In the genomic region with DNA sequence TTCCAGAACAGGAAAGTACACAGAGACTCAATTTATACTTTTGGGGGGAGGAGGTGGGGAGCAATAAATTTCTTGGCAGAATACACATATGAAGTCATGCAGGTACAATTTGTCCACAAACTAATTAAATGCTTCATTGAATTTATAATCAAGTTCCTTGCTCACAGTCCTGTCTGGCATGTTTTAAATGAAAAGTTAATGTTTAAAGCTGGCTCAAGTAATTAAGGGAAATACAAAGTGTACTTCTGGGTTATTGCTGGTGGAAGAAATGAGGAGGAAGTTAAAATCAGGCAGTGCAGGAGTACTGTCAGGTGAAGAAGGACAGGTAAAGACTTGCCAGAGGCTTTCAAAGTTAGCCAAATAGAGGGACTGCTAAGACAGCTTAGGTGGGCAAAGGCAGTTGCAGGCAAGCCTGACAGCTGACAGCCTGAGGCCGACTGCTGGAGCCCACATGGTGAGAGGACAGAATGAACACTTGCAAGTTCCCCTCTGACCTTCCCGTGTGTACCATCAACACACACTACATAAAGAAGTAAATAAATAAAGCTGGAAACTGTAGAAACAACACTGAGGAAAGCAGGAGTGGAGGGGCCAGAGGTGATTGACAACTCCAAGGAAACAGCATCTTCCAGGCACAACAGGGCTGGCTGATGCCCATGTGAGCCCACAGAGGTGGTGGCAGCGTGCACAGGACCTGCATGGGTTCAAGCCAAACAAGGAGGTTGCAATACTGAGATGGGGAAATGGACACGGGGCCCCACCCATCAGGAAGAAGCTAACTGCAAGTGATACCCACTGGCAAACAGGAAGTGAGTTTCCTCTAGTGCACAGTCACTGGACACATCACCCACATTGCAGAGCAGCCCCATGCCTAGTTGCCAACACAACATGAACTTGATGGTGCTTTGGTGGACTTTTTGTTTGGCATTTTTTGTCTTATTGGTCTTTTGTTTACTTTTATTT, we compare ENCODE assay signal across 9 mouse cellular contexts. TPM values are rescaled to one million over a fixed set of nuclear protein-coding genes. Genes with fewer than 3 reads are reported as not detected.
DNase-seq lines count a peak whose midpoint lies in the region; ATAC-seq lines count a peak whose summit lies in the region.
"Had no signal": no experiment of that assay in that cellular context is flagged by ENCODE, and none has a peak within 500 bp of the region (broad histone marks: within the 10 kb centered on the region; RNA-seq: fewer than 3 reads in every experiment).

No protein-coding gene starts in this region.

- intact Hi-C loops in heart, postnatal 36 days (cut with DNase I) = no loop called here
- intact Hi-C loops in left cerebral cortex, postnatal 25 days (cut with DNase I) = loop anchor here (5.0 kb wide), 1 partner anchor 94 kb away; no protein-coding TSS in a partner anchor

- ATAC-seq in common myeloid progenitor, adult 5-6 weeks (replicated peaks; ENCODE audit: low read depth, poor library complexity, severe bottlenecking) = peak; percentile 81
- ATAC-seq in monocyte, adult 5-6 weeks (replicated peaks; ENCODE audit: insufficient number of reproducible peaks, low FRiP score, low TSS enrichment, poor library complexity, severe bottlenecking) = peak; percentile 100
- ATAC-seq: hindbrain, embryonic 16.5 days had no signal

- DNase-seq in heart, adult 11 months = peak; percentile 86
- no peak for DNase-seq in heart, postnatal 36 days
- DNase-seq in kidney, postnatal 36 days = peak; percentile 35 to 66
- no peak for DNase-seq in left cerebral cortex, postnatal 25 days (ENCODE audit: low spot score in 2 of 2)
- no peak for DNase-seq in layer of hippocampus, postnatal 10 days (ENCODE audit: low spot score in 2 of 2)
- no peak for DNase-seq in embryo, embryonic 10.5 days (ENCODE audit: low spot score)

RNA-seq across cellular contexts. Expression of a gene that starts 7.7 kb away (rescaled TPM):
- under 1 TPM; 0.31 to 0.73 TPM for total RNA-seq in heart, postnatal 36 days (2021)
- total RNA-seq in common myeloid progenitor, adult 5-6 weeks (2017) = 0.55 and 0.92 TPM in 2 replicates
- 2.4 to 5.0 TPM (median 3.9 TPM) in 3 replicates for total RNA-seq in monocyte, adult 5-6 weeks (2017)
- 1 to 10 TPM; 2.8 to 3.2 TPM for total RNA-seq in left cerebral cortex, postnatal 25 days (2021)
- 1 to 10 TPM; 2.3 to 2.4 TPM for total RNA-seq in layer of hippocampus, postnatal 10 days (2021)

RNA-seq across cellular contexts. Expression of a gene that starts 19.6 kb away (rescaled TPM):
- 10 to 100 TPM; 78.2 to 96.2 TPM for total RNA-seq in heart, postnatal 36 days (2021)
- 29.5 and 38.2 TPM in 2 replicates for total RNA-seq in common myeloid progenitor, adult 5-6 weeks (2017)
- 254 to 316 TPM (median 254 TPM) in 3 replicates for total RNA-seq in monocyte, adult 5-6 weeks (2017)
- total RNA-seq in left cerebral cortex, postnatal 25 days (2021) = 10 to 100 TPM; 34.8 to 37.1 TPM
- total RNA-seq in layer of hippocampus, postnatal 10 days (2021) = 10 to 100 TPM; 44.9 to 46.5 TPM

Comparison
In these comparisons a context has a peak if more than half of its experiments do, and no peak if none do; other contexts are left out.
1. DNase-seq: peak in heart, adult 11 months (single experiment) and kidney, postnatal 36 days (2 of 2); none in heart, postnatal 36 days (0 of 2), left cerebral cortex, postnatal 25 days (0 of 2), layer of hippocampus, postnatal 10 days (0 of 2) and embryo, embryonic 10.5 days (single experiment).